Mouse (Mus musculus): ENCODE measurements around the gene Akirin1. TPM values are rescaled to one million over a fixed set of nuclear protein-coding genes. Genes with fewer than 3 reads are reported as not detected.

The Akirin1 gene
- polyA plus RNA-seq (2014; fragmentation: Nextera tagmentation; extraction: Ambion mirVana): 48.9 and 56.6 TPM in 2 replicates

GRCm38 (mm10) chr4:123750152-123750651 is at the start of gene Akirin1:
Gene Akirin1 (minus strand): TSS chr4:123750345.
- no peaks in the 10 kb centered on the region; the same call in 1 of the 2 replicates for H3K27me3 ChIP-seq (ENCODE audit: control insufficient read depth, insufficient read depth, low read length)
- 0% methylated on average over 43 of the region's 46 CpGs for WGBS
- peak within 1 kb of the TSS; percentile 99 for H3K4me3 ChIP-seq (ENCODE audit: low read length)
- H3K9me3 ChIP-seq (ENCODE audit: control insufficient read depth, low read length): no peaks in the 10 kb centered on the region
- ATAC-seq (ENCODE audit: low FRiP score, low TSS enrichment): peak; percentile 99
- peaks cover 6% of the 10 kb centered on the region for H3K4me1 ChIP-seq (ENCODE audit: control insufficient read depth, insufficient read depth, low read length)
- H3K36me3 ChIP-seq (ENCODE audit: control insufficient read depth, insufficient read depth, low read length): no peaks in the 10 kb centered on the region
- peak within 1 kb of the TSS; percentile 84 for H3K27ac ChIP-seq (ENCODE audit: low read depth, low read length)
- peak within 1 kb of the TSS; percentile 85 for H3K9ac ChIP-seq (ENCODE audit: low read depth, low read length)
- peak within 1 kb of the TSS; percentile 86 for H3K4me2 ChIP-seq (replicated peaks; ENCODE audit: low read depth, low read length)

- H3K9me3 ChIP-seq (ENCODE audit: control insufficient read depth, low read length): no peaks in the 10 kb centered on the region
- H3K4me3 ChIP-seq (ENCODE audit: low read length): no peak overlapping the region
- H3K27me3 ChIP-seq (ENCODE audit: control insufficient read depth, insufficient read depth, low read length): no peaks in the 10 kb centered on the region
- no peak for ATAC-seq (ENCODE audit: low FRiP score, low TSS enrichment)
- no peaks in the 10 kb centered on the region for H3K4me1 ChIP-seq (ENCODE audit: control insufficient read depth, insufficient read depth, low read length)
- no peak overlapping the region for H3K4me2 ChIP-seq (replicated peaks; ENCODE audit: low read depth, low read length)
- H3K9ac ChIP-seq (ENCODE audit: low read depth, low read length): no peak overlapping the region
- WGBS: 35% methylated on average over 7 of the region's 7 CpGs
- H3K27ac ChIP-seq (ENCODE audit: low read depth, low read length): no peak overlapping the region
- no peaks in the 10 kb centered on the region for H3K36me3 ChIP-seq (ENCODE audit: control insufficient read depth, insufficient read depth, low read length)
Observed at GRCm38 (mm10) chr4:123797856-123798255, 47.7 kb upstream of the Akirin1 start.

- Histone ChIP-seq H3K9ac (ENCODE audit: low read depth, low read length) (no peak overlapping the region), H3K36me3 (ENCODE audit: control insufficient read depth, insufficient read depth, low read length) (no peaks in the 10 kb centered on the region), H3K9me3 (ENCODE audit: control insufficient read depth, low read length) (no peaks in the 10 kb centered on the region), H3K4me1 (ENCODE audit: control insufficient read depth, insufficient read depth, low read length) (no peaks in the 10 kb centered on the region), H3K27ac (ENCODE audit: low read depth, low read length) (no peak overlapping the region), H3K4me2 (replicated peaks; ENCODE audit: low read depth, low read length) (no peak overlapping the region), H3K27me3 (ENCODE audit: control insufficient read depth, insufficient read depth, low read length) (no peaks in the 10 kb centered on the region), H3K4me3 (ENCODE audit: low read length) (no peak overlapping the region)
- WGBS: 87% methylated on average over 3 of the region's 3 CpGs
- ATAC-seq (ENCODE audit: low FRiP score, low TSS enrichment): no peak
Observed at GRCm38 (mm10) chr4:123797403-123797802, 47.3 kb upstream of the Akirin1 start.

- H3K36me3 ChIP-seq (ENCODE audit: control insufficient read depth, insufficient read depth, low read length): no peaks in the 10 kb centered on the region
- no peaks in the 10 kb centered on the region for H3K27me3 ChIP-seq (ENCODE audit: control insufficient read depth, insufficient read depth, low read length)
- no peak overlapping the region for H3K9ac ChIP-seq (ENCODE audit: low read depth, low read length)
- WGBS: 56% methylated on average over 2 of the region's 2 CpGs
- no peak overlapping the region for H3K27ac ChIP-seq (ENCODE audit: low read depth, low read length)
- H3K9me3 ChIP-seq (ENCODE audit: control insufficient read depth, low read length): no peaks in the 10 kb centered on the region
- H3K4me3 ChIP-seq (ENCODE audit: low read length): no peak overlapping the region
- H3K4me1 ChIP-seq (ENCODE audit: control insufficient read depth, insufficient read depth, low read length): no peaks in the 10 kb centered on the region
- ATAC-seq (ENCODE audit: low FRiP score, low TSS enrichment): no peak
- H3K4me2 ChIP-seq (replicated peaks; ENCODE audit: low read depth, low read length): no peak overlapping the region
Observed at GRCm38 (mm10) chr4:123795057-123795456, 44.9 kb upstream of the Akirin1 start.

GRCm38 (mm10) chr4:123793136-123793535 is 43.0 kb upstream of the Akirin1 start:
- H3K27ac ChIP-seq (ENCODE audit: low read depth, low read length): no peak overlapping the region
- no peaks in the 10 kb centered on the region for H3K36me3 ChIP-seq (ENCODE audit: control insufficient read depth, insufficient read depth, low read length)
- H3K4me3 ChIP-seq (ENCODE audit: low read length): no peak overlapping the region
- no peaks in the 10 kb centered on the region; the same call in 1 of the 2 replicates for H3K4me1 ChIP-seq (ENCODE audit: control insufficient read depth, insufficient read depth, low read length)
- H3K9ac ChIP-seq (ENCODE audit: low read depth, low read length): no peak overlapping the region
- no peak for ATAC-seq (ENCODE audit: low FRiP score, low TSS enrichment)
- no peaks in the 10 kb centered on the region for H3K27me3 ChIP-seq (ENCODE audit: control insufficient read depth, insufficient read depth, low read length)
- H3K9me3 ChIP-seq (ENCODE audit: control insufficient read depth, low read length): no peaks in the 10 kb centered on the region
- 94% methylated on average over 6 of the region's 6 CpGs for WGBS
- H3K4me2 ChIP-seq (replicated peaks; ENCODE audit: low read depth, low read length): no peak overlapping the region

GRCm38 (mm10) chr4:123792666-123793065 is 42.5 kb upstream of the Akirin1 start:
- peaks cover 2% of the 10 kb centered on the region for H3K4me1 ChIP-seq (ENCODE audit: control insufficient read depth, insufficient read depth, low read length)
- H3K9me3 ChIP-seq (ENCODE audit: control insufficient read depth, low read length): no peaks in the 10 kb centered on the region
- H3K4me3 ChIP-seq (ENCODE audit: low read length): no peak overlapping the region
- no peaks in the 10 kb centered on the region for H3K36me3 ChIP-seq (ENCODE audit: control insufficient read depth, insufficient read depth, low read length)
- no peaks in the 10 kb centered on the region for H3K27me3 ChIP-seq (ENCODE audit: control insufficient read depth, insufficient read depth, low read length)
- no peak overlapping the region for H3K4me2 ChIP-seq (replicated peaks; ENCODE audit: low read depth, low read length)
- WGBS: 74% methylated on average over 2 of the region's 2 CpGs
- ATAC-seq (ENCODE audit: low FRiP score, low TSS enrichment): no peak
- no peak overlapping the region for H3K27ac ChIP-seq (ENCODE audit: low read depth, low read length)
- no peak overlapping the region for H3K9ac ChIP-seq (ENCODE audit: low read depth, low read length)

- no peak within 1 kb of the TSS for H3K27ac ChIP-seq (ENCODE audit: low read depth, low read length)
- H3K4me1 ChIP-seq (ENCODE audit: control insufficient read depth, insufficient read depth, low read length): peaks cover 4% of the 10 kb centered on the region
- H3K36me3 ChIP-seq (ENCODE audit: control insufficient read depth, insufficient read depth, low read length): no peaks in the 10 kb centered on the region
- peak within 1 kb of the TSS; percentile 17; the same call in 1 of the 2 replicates for H3K4me3 ChIP-seq (ENCODE audit: low read length)
- H3K4me2 ChIP-seq (replicated peaks; ENCODE audit: low read depth, low read length): peak within 1 kb of the TSS; percentile 26
- no peaks in the 10 kb centered on the region for H3K9me3 ChIP-seq (ENCODE audit: control insufficient read depth, low read length)
- 29% methylated on average over 12 of the region's 12 CpGs for WGBS
- peak; percentile 96 for ATAC-seq (ENCODE audit: low FRiP score, low TSS enrichment)
- H3K9ac ChIP-seq (ENCODE audit: low read depth, low read length): peak within 1 kb of the TSS; percentile 37
- H3K27me3 ChIP-seq (ENCODE audit: control insufficient read depth, insufficient read depth, low read length): no peaks in the 10 kb centered on the region
Observed at GRCm38 (mm10) chr4:123787191-123787985, 37.2 kb upstream of the Akirin1 start, which contains the start of gene Rhbdl2. Gene Rhbdl2 (plus strand): TSS chr4:123787874.

- H3K4me3 ChIP-seq (ENCODE audit: low read length): no peak overlapping the region
- WGBS: 74% methylated on average over 4 of the region's 4 CpGs
- no peaks in the 10 kb centered on the region for H3K36me3 ChIP-seq (ENCODE audit: control insufficient read depth, insufficient read depth, low read length)
Observed at GRCm38 (mm10) chr4:123768234-123768633, 18.1 kb upstream of the Akirin1 start.

GRCm38 (mm10) chr4:123767807-123768206 is 17.7 kb upstream of the Akirin1 start:
- ATAC-seq (ENCODE audit: low FRiP score, low TSS enrichment): no peak
- no peak overlapping the region for H3K4me3 ChIP-seq (ENCODE audit: low read length)
- no peaks in the 10 kb centered on the region for H3K4me1 ChIP-seq (ENCODE audit: control insufficient read depth, insufficient read depth, low read length)
- no peaks in the 10 kb centered on the region for H3K27me3 ChIP-seq (ENCODE audit: control insufficient read depth, insufficient read depth, low read length)
- WGBS: 67% methylated on average over 3 of the region's 3 CpGs
- no peak overlapping the region for H3K9ac ChIP-seq (ENCODE audit: low read depth, low read length)
- H3K4me2 ChIP-seq (replicated peaks; ENCODE audit: low read depth, low read length): no peak overlapping the region
- no peaks in the 10 kb centered on the region for H3K9me3 ChIP-seq (ENCODE audit: control insufficient read depth, low read length)
- no peaks in the 10 kb centered on the region for H3K36me3 ChIP-seq (ENCODE audit: control insufficient read depth, insufficient read depth, low read length)
- H3K27ac ChIP-seq (ENCODE audit: low read depth, low read length): no peak overlapping the region

More at GRCm38 (mm10) chr4:123768234-123768633, 18.1 kb upstream of the Akirin1 start:
- Histone ChIP-seq H3K4me1 (ENCODE audit: control insufficient read depth, insufficient read depth, low read length) (no peaks in the 10 kb centered on the region), H3K27ac (ENCODE audit: low read depth, low read length) (no peak overlapping the region), H3K27me3 (ENCODE audit: control insufficient read depth, insufficient read depth, low read length) (no peaks in the 10 kb centered on the region), H3K4me2 (replicated peaks; ENCODE audit: low read depth, low read length) (no peak overlapping the region), H3K9me3 (ENCODE audit: control insufficient read depth, low read length) (no peaks in the 10 kb centered on the region), H3K9ac (ENCODE audit: low read depth, low read length) (no peak overlapping the region)
- ATAC-seq (ENCODE audit: low FRiP score, low TSS enrichment): no peak
